Mouse (Mus musculus): ENCODE results near the gene Hipk1.
"Not testable (repeated sequence)": the region's sequence is repeated elsewhere in the genome, so short reads cannot be mapped to it uniquely, and the experiment has no call there.

Gene Hipk1

DNA sequence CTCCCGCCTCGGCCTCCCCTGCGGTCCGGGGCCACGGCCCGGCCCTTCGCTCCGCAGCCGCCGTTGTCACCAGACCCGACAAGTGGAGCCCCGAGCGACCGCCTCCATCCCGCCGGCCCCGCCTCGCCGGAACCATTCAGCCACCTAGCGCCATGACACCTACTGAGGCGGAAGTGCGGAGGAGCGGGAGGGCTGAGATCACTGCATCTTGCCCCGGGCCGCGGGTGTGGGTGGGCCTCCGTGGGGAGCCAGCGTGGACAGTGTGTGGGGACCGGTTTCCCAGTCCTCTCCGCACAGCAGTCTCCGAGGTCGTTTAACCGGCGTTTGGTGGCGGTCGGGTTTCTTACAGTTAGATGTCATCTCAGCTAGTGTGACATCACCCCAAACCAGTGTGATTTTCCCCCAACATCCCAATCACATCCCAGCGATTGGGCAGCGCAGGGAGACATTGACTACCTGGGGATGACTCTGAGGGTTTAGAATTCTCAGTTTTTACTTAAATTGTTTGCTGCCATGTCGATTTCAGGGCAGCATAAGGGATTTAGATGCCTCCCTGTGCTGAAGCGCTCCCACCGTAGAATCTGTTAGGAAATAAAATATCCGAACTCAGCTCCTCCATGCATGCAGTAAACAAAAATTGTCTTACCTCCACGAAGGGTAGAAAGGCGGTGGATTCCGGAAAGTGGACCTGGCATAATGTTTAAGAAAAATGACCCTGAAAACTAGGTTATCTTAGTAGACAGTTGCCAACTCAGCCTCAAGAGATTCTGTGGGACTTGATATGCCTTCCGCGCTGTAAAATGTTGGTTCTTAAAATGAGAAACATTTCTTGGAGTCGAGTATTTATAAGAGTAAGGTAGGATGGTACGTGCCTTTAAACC lies at the start of gene Hipk1:
Hipk1 (minus strand) TSS at position 334 of the 881 bp plus-strand sequence.
- DNase-seq = peak; percentile 94

- not testable (repeated sequence) for DNase-seq
Measured at GRCm38 (mm10) chr3:103840946-103841345, 49.6 kb upstream of the Hipk1 start.

DNA sequence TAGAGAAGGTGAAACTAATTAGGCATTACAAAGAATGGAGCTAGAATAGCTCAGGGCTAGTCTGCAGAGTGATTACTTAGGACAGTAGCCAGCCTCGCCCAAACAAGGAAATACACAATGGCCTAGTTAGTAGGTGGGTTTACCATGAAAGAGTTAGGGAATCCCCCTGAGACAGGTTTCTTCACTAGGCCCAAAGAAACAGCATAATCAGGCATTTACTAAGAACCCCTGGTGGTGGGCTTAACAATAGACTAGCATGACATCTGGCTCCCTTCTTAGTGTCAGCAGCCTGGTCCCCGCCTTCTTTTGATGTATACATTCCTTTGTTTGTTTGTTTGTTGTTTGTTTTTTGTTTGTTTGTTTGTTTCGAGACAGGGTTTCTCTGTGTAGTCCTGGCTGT lies 48.8 kb upstream of the Hipk1 start:
- not testable (repeated sequence) for DNase-seq

GRCm38 (mm10) chr3:103839711-103840110 lies 48.3 kb upstream of the Hipk1 start:
- DNase-seq = no peak

- no peak for DNase-seq
Measured at GRCm38 (mm10) chr3:103836453-103836852, 45.1 kb upstream of the Hipk1 start.

DNA sequence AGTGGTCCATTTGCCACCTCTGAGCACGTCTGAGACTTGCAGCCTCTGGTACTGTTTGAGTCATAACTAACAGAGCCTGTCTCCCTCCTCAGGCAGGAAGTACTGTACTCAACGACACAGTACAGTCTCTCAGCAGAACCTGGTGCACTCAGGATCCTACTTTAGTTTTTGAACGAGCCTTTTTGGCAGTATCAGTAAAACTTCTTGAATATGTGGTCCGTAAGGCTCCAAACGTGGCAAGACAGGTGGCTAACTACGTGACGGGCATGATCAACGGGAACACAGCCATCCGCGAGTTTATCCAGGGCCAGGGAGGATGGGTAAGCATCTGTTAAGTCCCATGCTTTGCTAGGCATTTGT lies 44.6 kb upstream of the Hipk1 start:
- DNase-seq = peak; percentile 57

- DNase-seq = no peak
Measured at GRCm38 (mm10) chr3:103835272-103835950, 44.0 kb upstream of the Hipk1 start.

- no peak for DNase-seq
Measured at GRCm38 (mm10) chr3:103834001-103834400, 42.6 kb upstream of the Hipk1 start.

DNA sequence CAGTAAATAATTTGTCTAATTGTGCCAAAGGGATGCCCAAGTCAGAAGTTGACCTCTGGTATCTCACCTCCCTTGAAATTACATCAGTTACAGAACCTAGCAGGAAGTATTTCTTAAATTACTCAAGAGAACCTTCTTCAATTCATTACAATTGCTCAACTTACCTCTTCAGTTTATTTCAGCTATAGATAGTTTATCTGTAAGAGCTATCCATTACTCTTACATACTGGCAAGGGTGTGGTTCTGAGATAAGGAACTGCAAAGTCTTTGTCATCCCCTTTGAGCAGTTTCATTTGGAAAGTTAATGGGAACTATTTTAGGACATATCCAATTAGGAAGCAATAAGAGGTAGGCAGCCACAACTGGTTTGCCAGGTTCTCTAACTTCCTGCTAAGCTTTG lies 41.1 kb upstream of the Hipk1 start, which contains the start of gene Bcl2l15:
Bcl2l15 (plus strand) TSS at position 176 of the 400 bp plus-strand sequence.
- no peak for DNase-seq

- DNase-seq = no peak
Measured at GRCm38 (mm10) chr3:103831146-103831545, 39.8 kb upstream of the Hipk1 start.

- DNase-seq = not testable (repeated sequence)
Measured at GRCm38 (mm10) chr3:103830681-103831080, 39.3 kb upstream of the Hipk1 start.

DNA sequence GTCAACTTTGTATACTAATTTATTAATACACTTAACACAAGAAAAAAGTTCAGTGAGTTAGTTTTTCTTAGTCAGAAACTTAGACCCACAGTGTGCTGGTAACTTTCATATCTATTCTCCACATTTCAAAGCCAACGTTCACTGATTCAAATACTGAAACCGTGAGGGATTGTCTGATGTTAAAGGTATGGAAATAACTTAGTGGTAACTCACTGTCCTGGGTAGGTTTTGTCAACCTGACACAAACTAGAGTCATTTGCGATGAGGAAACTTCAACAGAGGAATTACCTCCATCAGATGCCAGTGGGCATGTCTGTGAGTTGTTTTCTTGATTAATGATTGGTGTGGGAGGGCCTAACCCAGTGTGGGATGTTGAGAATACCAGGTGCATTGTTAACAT lies 37.7 kb upstream of the Hipk1 start:
- no peak for DNase-seq

DNA sequence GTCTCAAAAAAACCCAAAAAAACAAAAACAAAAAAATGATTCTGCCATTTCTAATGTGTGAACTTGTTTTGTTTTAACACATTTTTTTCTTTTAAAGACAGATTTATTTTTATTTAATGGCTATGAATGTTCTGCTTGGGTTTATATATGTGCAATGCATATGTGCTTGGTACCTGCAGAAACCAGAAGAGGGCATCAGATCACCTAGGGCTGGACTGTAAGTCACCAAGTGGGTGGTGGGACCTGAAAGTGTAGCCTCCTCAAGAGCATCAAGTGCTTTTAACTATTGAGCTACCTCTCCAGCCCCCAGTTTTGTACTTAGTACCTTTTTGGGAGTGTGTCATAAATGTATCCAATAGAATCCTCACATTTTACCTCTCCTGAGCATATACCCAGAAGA lies 36.2 kb upstream of the Hipk1 start:
- no peak for DNase-seq

- no peak for DNase-seq
Measured at GRCm38 (mm10) chr3:103810967-103811366, 19.6 kb upstream of the Hipk1 start.

GRCm38 (mm10) chr3:103809799-103810150 lies 18.4 kb upstream of the Hipk1 start:
- DNase-seq = no peak

- peak; percentile 86 for DNase-seq
Measured at GRCm38 (mm10) chr3:103808891-103809798, 17.8 kb upstream of the Hipk1 start, which contains the start of the genes Dclre1b, Ap4b1 and Gm43064. Gene Dclre1b (minus strand): TSS chr3:103809444. Gene Ap4b1 (plus strand): TSS chr3:103809520. Gene Gm43064 (plus strand): TSS chr3:103809573.

DNA sequence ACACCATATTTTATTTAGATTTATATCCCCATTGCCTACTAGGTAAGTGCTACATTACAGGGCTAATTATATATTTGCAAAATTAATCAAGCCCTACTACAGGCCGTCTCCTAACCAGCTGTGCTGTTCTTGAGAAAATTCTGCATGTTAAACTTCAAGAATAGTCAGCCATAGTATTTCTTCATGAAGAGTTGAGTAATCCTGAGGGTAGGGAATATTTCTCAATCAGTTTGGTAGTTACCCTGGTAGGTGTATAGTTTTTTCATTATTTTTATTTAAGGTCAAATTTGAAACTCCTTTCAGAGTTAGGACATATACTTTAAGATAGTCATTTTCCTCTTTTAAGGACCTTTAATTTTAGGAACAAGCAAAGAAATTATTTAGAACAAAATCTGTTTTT lies 14.3 kb upstream of the Hipk1 start:
- no peak for DNase-seq

DNA sequence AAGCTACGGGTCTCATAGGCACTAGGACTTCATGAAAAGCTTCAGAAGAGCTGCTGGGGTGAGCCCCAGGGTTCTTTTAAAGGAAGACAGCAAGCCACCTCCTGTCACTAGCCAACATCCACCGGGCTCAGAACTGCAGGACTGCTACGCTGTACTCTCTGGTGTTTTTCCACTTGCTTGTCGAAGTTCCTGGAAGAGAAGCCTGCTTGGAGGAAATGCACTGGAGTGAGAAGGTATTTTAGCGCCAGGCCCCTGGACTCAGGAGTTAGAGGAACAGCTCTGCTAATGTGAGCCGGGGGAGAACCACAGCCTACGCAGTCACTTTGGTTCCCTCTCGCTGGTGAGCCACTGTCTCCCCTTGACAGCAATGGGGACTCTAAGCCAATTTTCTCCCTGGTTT lies 11.5 kb upstream of the Hipk1 start:
- DNase-seq = no peak

- DNase-seq = peak; percentile 60
Measured at GRCm38 (mm10) chr3:103801631-103802531, 10.5 kb upstream of the Hipk1 start.

GRCm38 (mm10) chr3:103799507-103799906 lies 8.1 kb upstream of the Hipk1 start:
- DNase-seq = no peak

DNA sequence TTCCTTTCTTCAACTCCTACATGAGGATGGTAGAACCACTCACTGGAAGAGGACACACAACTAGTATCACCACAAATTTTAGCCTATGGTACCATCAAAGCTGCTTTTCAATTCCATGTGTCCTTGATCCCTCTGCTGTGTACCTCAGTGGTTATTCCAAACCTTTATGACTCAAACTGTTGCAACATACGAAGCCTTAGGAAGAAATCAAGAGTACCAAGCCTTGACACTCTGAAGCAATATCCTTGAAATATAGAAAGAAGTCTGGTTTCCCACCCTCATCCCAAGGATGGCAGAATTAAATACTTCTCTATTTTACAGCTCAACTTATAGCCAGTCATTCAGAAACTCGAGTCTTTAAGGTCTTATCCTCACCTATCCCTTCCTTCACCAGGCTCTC lies 5.0 kb upstream of the Hipk1 start:
- DNase-seq = no peak

DNA sequence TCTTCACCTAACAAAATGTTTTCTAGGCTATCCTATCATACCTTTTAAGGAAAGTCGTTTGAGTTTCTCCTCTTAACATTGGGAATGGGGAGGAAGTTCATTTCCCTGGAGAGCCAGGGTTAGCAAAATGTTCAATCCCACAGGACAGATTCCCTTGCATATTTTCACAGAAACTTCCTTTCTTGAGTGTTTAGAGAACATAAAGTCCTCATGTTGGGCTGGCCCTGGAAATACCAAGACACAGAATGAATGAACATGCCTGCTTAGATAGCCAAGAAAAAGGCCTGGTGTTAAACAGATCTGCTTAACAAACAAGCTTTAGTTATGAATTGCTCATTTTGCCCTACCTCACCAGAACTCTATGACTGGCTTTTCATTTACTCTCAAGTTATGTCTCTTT lies 1.2 kb upstream of the Hipk1 start:
- no peak for DNase-seq

All from cerebellum, adult 11 months (tissue).